Mouse (Mus musculus): ENCODE measurements around the gene Cnih1. TPM values are rescaled to one million over a fixed set of nuclear protein-coding genes. Genes with fewer than 3 reads are reported as not detected.
"Not testable (repeated sequence)": the region's sequence is repeated elsewhere in the genome, so short reads cannot be mapped to it uniquely, and the experiment has no call there.

The Cnih1 gene
- polyA plus RNA-seq, 1 experiment from 2014 or later = 229 TPM

DNA sequence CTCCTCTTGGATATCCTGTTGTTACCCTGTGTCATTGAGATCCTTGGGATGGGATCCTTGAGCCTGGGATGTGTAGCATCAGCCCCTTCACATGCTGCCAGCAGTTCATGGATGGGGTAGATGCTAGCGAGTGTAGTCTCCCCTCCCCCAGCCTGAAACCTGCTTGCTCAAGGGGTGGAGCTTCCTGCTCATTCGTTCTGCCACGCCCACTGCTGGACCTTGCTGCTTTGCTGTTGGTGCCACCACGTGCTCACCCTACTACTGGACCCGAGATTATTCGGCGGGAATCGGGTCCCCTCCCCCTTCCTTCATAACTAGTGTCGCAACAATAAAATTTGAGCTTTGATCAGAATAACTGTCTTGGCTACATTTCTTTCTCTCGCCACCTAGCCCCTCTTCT lies 33.8 kb downstream of the Cnih1 start:
- WGBS = 69% methylated on average over 8 of the region's 10 CpGs
- H3K27ac ChIP-seq (ENCODE audit: low read depth, low read length); H3K4me2 ChIP-seq; DNase-seq (ENCODE audit: low spot score, missing footprints); H3K9ac ChIP-seq (ENCODE audit: low read length); ATAC-seq (ENCODE audit: low FRiP score); H3K27me3 ChIP-seq (ENCODE audit: control insufficient read depth, insufficient read depth, low read length); H3K4me1 ChIP-seq (ENCODE audit: control insufficient read depth, insufficient read depth, low read length); H3K9me3 ChIP-seq (ENCODE audit: control insufficient read depth, low read length); H3K4me3 ChIP-seq (ENCODE audit: low read depth, low read length); H3K36me3 ChIP-seq (ENCODE audit: control insufficient read depth, insufficient read depth, low read length): not testable (repeated sequence)

DNA sequence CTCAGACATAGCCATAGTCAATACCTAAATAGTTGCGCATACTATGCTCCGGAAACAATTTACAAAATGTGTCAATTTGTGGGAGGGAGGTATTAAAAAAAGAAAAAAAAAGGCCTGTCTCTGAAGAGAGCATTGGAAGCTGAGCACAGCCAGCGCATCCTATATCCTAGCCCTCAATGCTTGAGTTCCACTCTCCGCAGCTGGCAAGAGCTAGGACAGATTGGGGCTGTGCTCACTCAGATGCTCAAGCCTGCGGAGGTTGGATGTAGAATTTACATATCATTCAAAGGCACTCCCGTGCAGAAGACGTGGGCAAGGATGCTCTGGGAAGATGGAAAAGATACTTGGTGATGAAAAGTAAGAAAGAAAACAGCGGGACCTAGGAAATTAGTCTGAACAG lies 42.8 kb downstream of the Cnih1 start:
- DNase-seq (ENCODE audit: low spot score, missing footprints) (no peak), ATAC-seq (ENCODE audit: low FRiP score) (no peak)
- WGBS = 91% methylated on average over 8 of the region's 8 CpGs
- no peaks in the 10 kb centered on the region for H3K36me3 ChIP-seq (ENCODE audit: control insufficient read depth, insufficient read depth, low read length)
- H3K4me2 ChIP-seq = no peak overlapping the region
- H3K4me1 ChIP-seq (ENCODE audit: control insufficient read depth, insufficient read depth, low read length) = no peaks in the 10 kb centered on the region
- H3K9ac ChIP-seq (ENCODE audit: low read length) = no peak overlapping the region
- no peak overlapping the region for H3K27ac ChIP-seq (ENCODE audit: low read depth, low read length)
- H3K27me3 ChIP-seq (ENCODE audit: control insufficient read depth, insufficient read depth, low read length) = no peaks in the 10 kb centered on the region
- H3K4me3 ChIP-seq (ENCODE audit: low read depth, low read length) = no peak overlapping the region
- H3K9me3 ChIP-seq (ENCODE audit: control insufficient read depth, low read length) = no peaks in the 10 kb centered on the region

DNA sequence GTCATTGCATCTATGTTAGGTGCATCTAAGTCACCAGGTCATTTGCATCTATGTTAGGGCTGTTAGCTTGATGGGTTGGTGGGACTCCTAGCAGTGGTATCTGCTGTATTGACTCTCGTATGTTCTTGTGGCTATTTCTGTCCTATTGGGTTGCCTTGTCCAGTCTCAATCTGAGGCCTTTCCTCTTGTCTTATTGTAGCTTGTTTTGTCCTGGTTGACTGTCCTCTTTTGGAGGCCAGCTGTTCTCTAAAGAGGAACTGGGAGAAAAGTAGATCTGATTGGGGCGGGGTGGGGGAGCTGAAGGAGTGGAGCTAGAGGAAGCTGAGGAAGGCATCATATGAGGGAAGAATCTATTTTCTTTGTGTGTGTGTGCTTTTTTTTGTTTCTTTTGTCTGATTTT lies 45.5 kb downstream of the Cnih1 start:
- H3K27me3 ChIP-seq (ENCODE audit: control insufficient read depth, insufficient read depth, low read length) = no peaks in the 10 kb centered on the region
- H3K27ac ChIP-seq (ENCODE audit: low read depth, low read length) = no peak overlapping the region
- H3K4me2 ChIP-seq = no peak overlapping the region
- ATAC-seq (ENCODE audit: low FRiP score) (no peak), DNase-seq (ENCODE audit: low spot score, missing footprints) (no peak)
- H3K9ac ChIP-seq (ENCODE audit: low read length) = no peak overlapping the region
- no peaks in the 10 kb centered on the region for H3K9me3 ChIP-seq (ENCODE audit: control insufficient read depth, low read length)
- H3K4me3 ChIP-seq (ENCODE audit: low read depth, low read length) = no peak overlapping the region
- no peaks in the 10 kb centered on the region for H3K4me1 ChIP-seq (ENCODE audit: control insufficient read depth, insufficient read depth, low read length)
- H3K36me3 ChIP-seq (ENCODE audit: control insufficient read depth, insufficient read depth, low read length) = no peaks in the 10 kb centered on the region
- 87% methylated on average over 2 of the region's 2 CpGs for WGBS

- H3K4me2 ChIP-seq; DNase-seq (ENCODE audit: low spot score, missing footprints); H3K27me3 ChIP-seq (ENCODE audit: control insufficient read depth, insufficient read depth, low read length); H3K27ac ChIP-seq (ENCODE audit: low read depth, low read length); H3K4me1 ChIP-seq (ENCODE audit: control insufficient read depth, insufficient read depth, low read length); ATAC-seq (ENCODE audit: low FRiP score); H3K36me3 ChIP-seq (ENCODE audit: control insufficient read depth, insufficient read depth, low read length); H3K9me3 ChIP-seq (ENCODE audit: control insufficient read depth, low read length); H3K4me3 ChIP-seq (ENCODE audit: low read depth, low read length); H3K9ac ChIP-seq (ENCODE audit: low read length): not testable (repeated sequence)
Observed at GRCm38 (mm10) chr14:46737346-46737745, 50.9 kb downstream of the Cnih1 start.

GRCm38 (mm10) chr14:46736366-46736765 lies 51.8 kb downstream of the Cnih1 start:
- Histone ChIP-seq H3K4me3 (ENCODE audit: low read depth, low read length) (no peak overlapping the region), H3K4me2 (no peak overlapping the region), H3K4me1 (ENCODE audit: control insufficient read depth, insufficient read depth, low read length) (no peaks in the 10 kb centered on the region), H3K27me3 (ENCODE audit: control insufficient read depth, insufficient read depth, low read length) (no peaks in the 10 kb centered on the region), H3K9me3 (ENCODE audit: control insufficient read depth, low read length) (no peaks in the 10 kb centered on the region), H3K27ac (ENCODE audit: low read depth, low read length) (no peak overlapping the region), H3K36me3 (ENCODE audit: control insufficient read depth, insufficient read depth, low read length) (no peaks in the 10 kb centered on the region), H3K9ac (ENCODE audit: low read length) (no peak overlapping the region)
- ATAC-seq (ENCODE audit: low FRiP score) (no peak), DNase-seq (ENCODE audit: low spot score, missing footprints) (no peak)
- 90% methylated on average over 4 of the region's 4 CpGs for WGBS

DNA sequence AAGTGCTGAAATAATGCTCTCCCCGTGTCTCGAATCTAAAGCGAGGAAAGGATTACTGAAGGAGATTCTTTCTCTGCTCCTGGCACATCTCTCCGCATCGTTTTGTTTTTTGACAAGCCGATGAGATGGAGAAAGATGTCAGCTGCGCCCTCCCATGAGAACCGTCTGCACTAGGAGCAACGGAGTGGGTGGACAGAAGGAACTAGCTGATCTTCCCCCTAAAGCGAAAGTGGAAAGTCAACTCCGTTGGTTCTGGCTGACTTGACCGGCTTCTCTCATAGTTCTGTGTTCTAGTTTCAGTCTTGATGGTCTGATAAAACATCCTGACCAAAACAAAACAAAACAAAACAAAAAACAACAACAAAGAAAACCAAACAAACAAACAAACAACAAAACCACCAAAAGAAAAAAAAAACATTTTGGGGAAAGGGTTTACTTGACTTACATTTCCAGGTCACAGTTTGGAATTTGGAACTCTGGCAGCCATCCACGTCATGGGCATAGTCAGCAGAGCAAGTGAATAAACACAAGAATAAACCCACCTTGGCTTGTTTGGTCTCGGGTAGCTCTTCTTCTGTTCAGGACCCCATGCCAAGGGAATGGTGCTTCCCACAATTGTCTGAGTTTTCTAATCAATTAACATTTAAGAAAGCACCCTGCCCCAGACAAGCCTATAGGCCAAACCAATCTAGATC lies 53.3 kb downstream of the Cnih1 start:
- 90% methylated on average over 14 of the region's 14 CpGs for WGBS
- no peak overlapping the region for H3K4me3 ChIP-seq (ENCODE audit: low read depth, low read length)
- no peak overlapping the region for H3K9ac ChIP-seq (ENCODE audit: low read length)
- H3K4me2 ChIP-seq = no peak overlapping the region
- ATAC-seq (ENCODE audit: low FRiP score) = no peak
- DNase-seq (ENCODE audit: low spot score, missing footprints) = no peak
- no peaks in the 10 kb centered on the region for H3K9me3 ChIP-seq (ENCODE audit: control insufficient read depth, low read length)
- H3K27ac ChIP-seq (ENCODE audit: low read depth, low read length) = no peak overlapping the region
- no peaks in the 10 kb centered on the region for H3K27me3 ChIP-seq (ENCODE audit: control insufficient read depth, insufficient read depth, low read length)
- no peaks in the 10 kb centered on the region for H3K4me1 ChIP-seq (ENCODE audit: control insufficient read depth, insufficient read depth, low read length)
- no peaks in the 10 kb centered on the region for H3K36me3 ChIP-seq (ENCODE audit: control insufficient read depth, insufficient read depth, low read length)

DNA sequence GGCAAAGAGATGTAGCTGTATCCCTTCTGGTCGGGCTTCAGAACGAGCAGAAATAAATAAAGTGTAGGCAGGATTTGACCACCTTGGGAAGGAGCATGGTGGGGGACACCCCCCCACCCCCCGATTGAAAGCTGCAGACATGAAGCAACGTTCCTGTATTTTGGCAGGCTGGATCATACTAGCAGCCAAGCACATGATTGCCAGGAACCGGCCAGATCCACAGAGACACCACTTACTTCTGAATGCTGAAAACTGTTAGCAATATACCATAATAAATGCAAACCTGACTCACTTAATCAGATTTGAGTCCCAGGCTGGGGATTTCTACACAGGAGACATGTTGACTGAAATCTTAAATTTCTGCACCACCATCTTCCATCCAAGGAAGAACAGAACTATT lies 53.9 kb downstream of the Cnih1 start:
- Histone ChIP-seq H3K9ac (ENCODE audit: low read length) (no peak overlapping the region), H3K27ac (ENCODE audit: low read depth, low read length) (no peak overlapping the region), H3K4me1 (ENCODE audit: control insufficient read depth, insufficient read depth, low read length) (no peaks in the 10 kb centered on the region), H3K36me3 (ENCODE audit: control insufficient read depth, insufficient read depth, low read length) (no peaks in the 10 kb centered on the region), H3K4me3 (ENCODE audit: low read depth, low read length) (no peak overlapping the region), H3K27me3 (ENCODE audit: control insufficient read depth, insufficient read depth, low read length) (no peaks in the 10 kb centered on the region), H3K9me3 (ENCODE audit: control insufficient read depth, low read length) (no peaks in the 10 kb centered on the region), H3K4me2 (no peak overlapping the region)
- ATAC-seq (ENCODE audit: low FRiP score) (no peak), DNase-seq (ENCODE audit: low spot score, missing footprints) (no peak)
- WGBS = 90% methylated on average over 5 of the region's 5 CpGs

GRCm38 (mm10) chr14:46725743-46726142 lies 62.5 kb downstream of the Cnih1 start:
- DNase-seq (ENCODE audit: low spot score, missing footprints) (peak; percentile 83), ATAC-seq (ENCODE audit: low FRiP score) (no peak)
- Histone ChIP-seq H3K4me1 (ENCODE audit: control insufficient read depth, insufficient read depth, low read length) (no peaks in the 10 kb centered on the region), H3K4me2 (no peak overlapping the region), H3K9ac (ENCODE audit: low read length) (no peak overlapping the region), H3K4me3 (ENCODE audit: low read depth, low read length) (no peak overlapping the region), H3K36me3 (ENCODE audit: control insufficient read depth, insufficient read depth, low read length) (no peaks in the 10 kb centered on the region), H3K9me3 (ENCODE audit: control insufficient read depth, low read length) (no peaks in the 10 kb centered on the region), H3K27me3 (ENCODE audit: control insufficient read depth, insufficient read depth, low read length) (no peaks in the 10 kb centered on the region), H3K27ac (ENCODE audit: low read depth, low read length) (no peak overlapping the region)
- 58% methylated on average over 3 of the region's 3 CpGs for WGBS

Measured in midbrain, embryonic 11.5 days (tissue).